Mouse (Mus musculus) heart, embryonic 12.5 days (tissue): ENCODE data around the gene Otx1. TPM values are rescaled to one million over a fixed set of nuclear protein-coding genes. Genes with fewer than 3 reads are reported as not detected.

Experiments
- ATAC-seq: fragments of 200-750 bp; cut with Nextera tagmentation; 2 replicates; pipeline ENCODE4 v1.8.0; 2017; ENCODE audit warnings: moderate TSS enrichment, moderate library complexity; ENCODE audit not compliant: insufficient number of reproducible peaks, low FRiP score
- H3K27ac ChIP-seq: fragments of 300-500 bp; sonication (generic); 2 replicates; pipeline ENCODE4 v1.5.1; 2016; ENCODE audit warnings: mild to moderate bottlenecking, moderate library complexity; ENCODE audit not compliant: poor library complexity, severe bottlenecking
- H3K27me3 ChIP-seq: fragments of 300-500 bp; sonication (generic); replicated peaks from 2 replicates; pipeline ENCODE4 v1.6.1; 2016; ENCODE audit warnings: mild to moderate bottlenecking, moderate library complexity
- H3K36me3 ChIP-seq: fragments of 300-500 bp; sonication (generic); 2 replicates; pipeline ENCODE4 v1.6.1; 2016; ENCODE audit warnings: mild to moderate bottlenecking, moderate library complexity
- H3K4me1 ChIP-seq: fragments of 300-500 bp; sonication (generic); replicated peaks from 2 replicates; pipeline ENCODE4 v1.6.1; 2016; ENCODE audit warnings: mild to moderate bottlenecking
- H3K4me2 ChIP-seq: fragments of 300-500 bp; sonication (generic); 2 replicates; pipeline ENCODE4 v1.6.1; 2016; ENCODE audit warnings: mild to moderate bottlenecking, moderate library complexity
- H3K4me3 ChIP-seq: fragments of 300-500 bp; sonication (generic); 2 replicates; pipeline ENCODE4 v1.5.1; 2016; ENCODE audit warnings: mild to moderate bottlenecking
- H3K9ac ChIP-seq: fragments of 300-500 bp; sonication (generic); 2 replicates; pipeline ENCODE4 v1.6.1; 2016; ENCODE audit warnings: mild to moderate bottlenecking, moderate library complexity
- H3K9me3 ChIP-seq: fragments of 300-500 bp; sonication (generic); replicated peaks from 2 replicates; pipeline ENCODE4 v1.6.1; 2016; ENCODE audit warnings: mild to moderate bottlenecking, moderate library complexity
- WGBS: fragments of 180-500 bp; shearing (Covaris S2); methylation state at CpG from one replicate; pipeline ENCODE4 v1.1.7; 2016; 5-methylcytosine and 5-hydroxymethylcytosine counted together
- polyA plus RNA-seq: library from polyadenylated mRNA; unstranded; fragments of >200 nt; fragmentation: Nextera tagmentation; extraction: Ambion mirVana; gene quantifications from 2 replicates; pipeline ENCODE4 v1.2.1, GENCODE M21; 2016

Otx1 gene
- polyA plus RNA-seq, 1 experiment from 2014 or later = 0.28 TPM

- H3K27me3 ChIP-seq = peaks cover 48% of the 10 kb centered on the region
- no peak for ATAC-seq
- no peak overlapping the region for H3K9ac ChIP-seq
- 81% methylated on average over 1 of the region's 1 CpGs for WGBS
- H3K4me2 ChIP-seq = no peak overlapping the region
- H3K9me3 ChIP-seq = peaks cover 7% of the 10 kb centered on the region
- peaks cover 9% of the 10 kb centered on the region for H3K4me1 ChIP-seq
- no peak overlapping the region for H3K27ac ChIP-seq
- no peaks in the 10 kb centered on the region for H3K36me3 ChIP-seq
- H3K4me3 ChIP-seq = no peak overlapping the region
Measured at GRCm38 (mm10) chr11:21988398-21988946, 14.2 kb downstream of the Otx1 start.

- WGBS = 62% methylated on average over 1 of the region's 1 CpGs
Measured at GRCm38 (mm10) chr11:21985118-21985517, 17.6 kb downstream of the Otx1 start.

GRCm38 (mm10) chr11:21974005-21974531, 28.6 kb downstream of the Otx1 start:
- Histone ChIP-seq H3K36me3 (no peaks in the 10 kb centered on the region), H3K4me2 (no peak overlapping the region), H3K27ac (no peak overlapping the region), H3K4me1 (no peaks in the 10 kb centered on the region), H3K9ac (no peak overlapping the region), H3K27me3 (no peaks in the 10 kb centered on the region), H3K4me3 (no peak overlapping the region), H3K9me3 (no peaks in the 10 kb centered on the region)
- 66% methylated on average over 5 of the region's 5 CpGs for WGBS
- no peak for ATAC-seq

More at GRCm38 (mm10) chr11:21985118-21985517, 17.6 kb downstream of the Otx1 start:
- Histone ChIP-seq H3K9ac (no peak overlapping the region), H3K27me3 (peaks cover 28% of the 10 kb centered on the region), H3K4me1 (no peaks in the 10 kb centered on the region), H3K36me3 (no peaks in the 10 kb centered on the region), H3K4me2 (no peak overlapping the region), H3K27ac (no peak overlapping the region), H3K9me3 (peaks cover 3% of the 10 kb centered on the region; the same call in 1 of the 2 replicates), H3K4me3 (no peak overlapping the region)
- no peak for ATAC-seq

GRCm38 (mm10) chr11:21973597-21973996, 29.1 kb downstream of the Otx1 start:
- no peak overlapping the region for H3K27ac ChIP-seq
- no peaks in the 10 kb centered on the region for H3K36me3 ChIP-seq
- H3K4me3 ChIP-seq = no peak overlapping the region
- no peak for ATAC-seq
- H3K4me1 ChIP-seq = no peaks in the 10 kb centered on the region
- H3K9me3 ChIP-seq = no peaks in the 10 kb centered on the region
- 73% methylated on average over 3 of the region's 3 CpGs for WGBS
- H3K4me2 ChIP-seq = no peak overlapping the region
- H3K9ac ChIP-seq = no peak overlapping the region
- no peaks in the 10 kb centered on the region for H3K27me3 ChIP-seq

GRCm38 (mm10) chr11:21968922-21969321, 33.8 kb downstream of the Otx1 start:
- no peaks in the 10 kb centered on the region for H3K4me1 ChIP-seq
- H3K9me3 ChIP-seq = no peaks in the 10 kb centered on the region
- no peaks in the 10 kb centered on the region for H3K36me3 ChIP-seq
- H3K9ac ChIP-seq = no peak overlapping the region
- H3K4me3 ChIP-seq = no peak overlapping the region
- 87% methylated on average over 3 of the region's 3 CpGs for WGBS
- no peak overlapping the region for H3K27ac ChIP-seq
- no peak for ATAC-seq
- H3K27me3 ChIP-seq = no peaks in the 10 kb centered on the region
- no peak overlapping the region for H3K4me2 ChIP-seq

GRCm38 (mm10) chr11:21955167-21955566, 47.5 kb downstream of the Otx1 start:
- no peak overlapping the region for H3K4me3 ChIP-seq
- H3K9me3 ChIP-seq = no peaks in the 10 kb centered on the region
- no peak overlapping the region for H3K27ac ChIP-seq
- H3K9ac ChIP-seq = no peak overlapping the region
- no peaks in the 10 kb centered on the region for H3K36me3 ChIP-seq
- 84% methylated on average over 7 of the region's 7 CpGs for WGBS
- no peak overlapping the region for H3K4me2 ChIP-seq
- no peak for ATAC-seq
- H3K4me1 ChIP-seq = no peaks in the 10 kb centered on the region
- no peaks in the 10 kb centered on the region for H3K27me3 ChIP-seq

- Histone ChIP-seq H3K4me2 (no peak overlapping the region), H3K4me3 (no peak overlapping the region), H3K4me1 (no peaks in the 10 kb centered on the region), H3K36me3 (no peaks in the 10 kb centered on the region), H3K9me3 (no peaks in the 10 kb centered on the region), H3K9ac (no peak overlapping the region), H3K27me3 (no peaks in the 10 kb centered on the region), H3K27ac (no peak overlapping the region)
- ATAC-seq = no peak
- 86% methylated on average over 2 of the region's 2 CpGs for WGBS
Measured at GRCm38 (mm10) chr11:21951657-21952237, 51.0 kb downstream of the Otx1 start.

- ATAC-seq = no peak
Measured at GRCm38 (mm10) chr11:21950094-21950493, 52.6 kb downstream of the Otx1 start.

More at GRCm38 (mm10) chr11:21950094-21950493, 52.6 kb downstream of the Otx1 start:
- Histone ChIP-seq H3K4me3 (no peak overlapping the region), H3K4me1 (no peaks in the 10 kb centered on the region), H3K27ac (no peak overlapping the region), H3K9me3 (no peaks in the 10 kb centered on the region), H3K27me3 (no peaks in the 10 kb centered on the region), H3K4me2 (no peak overlapping the region), H3K36me3 (no peaks in the 10 kb centered on the region), H3K9ac (no peak overlapping the region)
